Comparison of ENCODE assay signal across 10 mouse cellular contexts in genomic region chr17:25518144-25518543, GRCm38 (mm10). TPM values are rescaled to one million over a fixed set of nuclear protein-coding genes. Genes with fewer than 3 reads are reported as not detected.
DNase-seq lines count a peak whose midpoint lies in the region; ATAC-seq and TF ChIP-seq lines count a peak whose summit lies in the region.
"Had no signal": no experiment of that assay in that cellular context is flagged by ENCODE, and none has a peak within 500 bp of the region (broad histone marks: within the 10 kb centered on the region; RNA-seq: fewer than 3 reads in every experiment).

No protein-coding gene starts in this region.

- no peaks in the 10 kb centered on the region for H3K9me3 ChIP-seq in hindbrain, embryonic 14.5 days (ENCODE audit: control insufficient read depth, low read length)
- H3K9me3 ChIP-seq in midbrain, embryonic 10.5 days (replicated peaks), result no peaks in the 10 kb centered on the region; the same call in 1 of the 2 replicates
- no peaks in the 10 kb centered on the region for H3K9me3 ChIP-seq in stomach, postnatal 0 days (ENCODE audit: control insufficient read depth, low read length)
- H3K9me3 ChIP-seq: heart, embryonic 13.5 days; liver, embryonic 15.5 days had no signal

- H3K4me2 ChIP-seq in hindbrain, embryonic 14.5 days (replicated peaks), result no peak overlapping the region
- H3K4me2 ChIP-seq in stomach, postnatal 0 days (replicated peaks; ENCODE audit: low read depth), result no peak overlapping the region
- H3K4me2 ChIP-seq: heart, embryonic 13.5 days; liver, embryonic 15.5 days had no signal

- DNase-seq in layer of hippocampus, adult 11-12 months (ENCODE audit: low spot score), result peak; percentile 73
- no peak for DNase-seq in layer of hippocampus, adult 9-10 months (ENCODE audit: low spot score)
- DNase-seq in hindbrain, embryonic 14.5 days (ENCODE audit: low spot score), result no peak
- DNase-seq in midbrain, embryonic 10.5 days (ENCODE audit: low spot score), result no peak
- DNase-seq in stomach, postnatal 0 days (ENCODE audit: low spot score), result peak; percentile 18
- DNase-seq in thymus, postnatal 14 days, result no peak
- no peak for DNase-seq in thymus, postnatal 25 days
- DNase-seq in kidney, adult 9 months, result no peak

- H3K27ac ChIP-seq in hindbrain, embryonic 14.5 days, result no peak overlapping the region
- peak overlapping the region; percentile 18; the same call in 1 of the 2 replicates for H3K27ac ChIP-seq in midbrain, embryonic 10.5 days (replicated peaks)
- H3K27ac ChIP-seq in stomach, postnatal 0 days (replicated peaks), result no peak overlapping the region
- H3K27ac ChIP-seq: heart, embryonic 13.5 days; liver, embryonic 15.5 days had no signal

- no peak overlapping the region for H3K4me3 ChIP-seq in hindbrain, embryonic 14.5 days (replicated peaks; ENCODE audit: low read length)
- H3K4me3 ChIP-seq in midbrain, embryonic 10.5 days, result no peak overlapping the region
- no peak overlapping the region for H3K4me3 ChIP-seq in stomach, postnatal 0 days (ENCODE audit: low read depth, low read length)
- H3K4me3 ChIP-seq: heart, embryonic 13.5 days; liver, embryonic 15.5 days had no signal

- H3K27me3 ChIP-seq in hindbrain, embryonic 14.5 days (ENCODE audit: control insufficient read depth, insufficient read depth, low read length), result no peaks in the 10 kb centered on the region
- H3K27me3 ChIP-seq in midbrain, embryonic 10.5 days (ENCODE audit: low read depth, poor library complexity, severe bottlenecking), result no peaks in the 10 kb centered on the region
- no peaks in the 10 kb centered on the region for H3K27me3 ChIP-seq in stomach, postnatal 0 days (ENCODE audit: control insufficient read depth, insufficient read depth, low read length)
- H3K27me3 ChIP-seq: liver, embryonic 15.5 days had no signal

- H3K9ac ChIP-seq in hindbrain, embryonic 14.5 days, result no peak overlapping the region
- no peak overlapping the region for H3K9ac ChIP-seq in stomach, postnatal 0 days (ENCODE audit: low read length)
- H3K9ac ChIP-seq: heart, embryonic 13.5 days; liver, embryonic 15.5 days had no signal

- H3K4me1 ChIP-seq in hindbrain, embryonic 14.5 days (replicated peaks; ENCODE audit: control insufficient read depth, insufficient read depth, low read length), result 0 out of 2 replicates have a peak, but pooled peaks cover 7% of the 10 kb centered on the region
- H3K4me1 ChIP-seq in midbrain, embryonic 10.5 days, result peaks cover 18% of the 10 kb centered on the region
- H3K4me1 ChIP-seq in stomach, postnatal 0 days (replicated peaks; ENCODE audit: control insufficient read depth, insufficient read depth), result no peaks in the 10 kb centered on the region
- H3K4me1 ChIP-seq: liver, embryonic 15.5 days had no signal

- ATAC-seq in hindbrain, embryonic 14.5 days (ENCODE audit: low FRiP score), result peak; percentile 43; the same call in 1 of the 2 replicates
- ATAC-seq in stomach, postnatal 0 days (ENCODE audit: low FRiP score, low TSS enrichment), result no peak; the same call in 1 of the 2 replicates

- 49% methylated on average over 17 of the region's 17 CpGs for WGBS in hindbrain, embryonic 14.5 days
- WGBS in midbrain, embryonic 10.5 days, result 90% methylated on average over 17 of the region's 17 CpGs
- 89% methylated on average over 17 of the region's 17 CpGs for WGBS in stomach, postnatal 0 days

- no peak for TF ChIP-seq EP300 in stomach, postnatal 0 days (optimal IDR thresholded peaks at IDR 0.05)

- no peak for TF ChIP-seq CTCF in stomach, postnatal 0 days (IDR thresholded peaks at IDR 0.05; ENCODE audit: low read depth)

- no peaks in the 10 kb centered on the region for H3K36me3 ChIP-seq in hindbrain, embryonic 14.5 days (replicated peaks; ENCODE audit: control insufficient read depth, insufficient read depth)
- H3K36me3 ChIP-seq in midbrain, embryonic 10.5 days, result no peaks in the 10 kb centered on the region
- H3K36me3 ChIP-seq in stomach, postnatal 0 days (ENCODE audit: control insufficient read depth, insufficient read depth, low read length), result no peaks in the 10 kb centered on the region
- H3K36me3 ChIP-seq: heart, embryonic 13.5 days; liver, embryonic 15.5 days had no signal

RNA-seq across cellular contexts. Expression of gene Sstr5, which starts 21.1 kb away (rescaled TPM):
- 0.47 and 0.76 TPM in 2 replicates for polyA plus RNA-seq in hindbrain, embryonic 14.5 days (2014; fragmentation: Nextera tagmentation; extraction: Ambion mirVana)
- polyA plus RNA-seq in midbrain, embryonic 10.5 days (2016; fragmentation: Nextera tagmentation; extraction: Ambion mirVana), result not detected in 2 replicates
- 0.06 and 0.16 TPM in 2 replicates for polyA plus RNA-seq in stomach, postnatal 0 days (2015; fragmentation: Nextera tagmentation; extraction: Ambion mirVana)
- polyA plus RNA-seq: liver, embryonic 15.5 days had no signal

RNA-seq across cellular contexts. Expression of gene Sox8, which starts 52.3 kb away (rescaled TPM):
- 18.5 and 20.1 TPM in 2 replicates for polyA plus RNA-seq in hindbrain, embryonic 14.5 days (2014; fragmentation: Nextera tagmentation; extraction: Ambion mirVana)
- polyA plus RNA-seq in midbrain, embryonic 10.5 days (2016; fragmentation: Nextera tagmentation; extraction: Ambion mirVana), result 2.4 and 3.3 TPM in 2 replicates
- polyA plus RNA-seq in stomach, postnatal 0 days (2015; fragmentation: Nextera tagmentation; extraction: Ambion mirVana), result 1.4 and 1.6 TPM in 2 replicates

Comparison
In these comparisons a context has a peak if more than half of its experiments do, and no peak if none do; other contexts are left out.
1. DNase-seq: peak in layer of hippocampus, adult 11-12 months (single experiment) and stomach, postnatal 0 days (single experiment); none in layer of hippocampus, adult 9-10 months (single experiment), hindbrain, embryonic 14.5 days (single experiment), midbrain, embryonic 10.5 days (single experiment), thymus, postnatal 14 days (single experiment), thymus, postnatal 25 days (single experiment) and kidney, adult 9 months (single experiment).